Mouse (Mus musculus) neural tube, embryonic 12.5 days (tissue): ENCODE measurements around the gene Zfp639. TPM values are rescaled to one million over a fixed set of nuclear protein-coding genes. Genes with fewer than 3 reads are reported as not detected.

Experiments
- ATAC-seq: fragments of 200-750 bp; cut with Nextera tagmentation; 2 replicates; pipeline ENCODE4 v1.8.0; 2017; ENCODE audit warnings: low read depth, mild to moderate bottlenecking, moderate TSS enrichment, moderate library complexity; ENCODE audit not compliant: low FRiP score
- H3K27ac ChIP-seq: fragments of 300-500 bp; sonication (generic); 2 replicates; pipeline ENCODE4 v1.5.1; 2016
- H3K27me3 ChIP-seq: fragments of 300-500 bp; sonication (generic); replicated peaks from 2 replicates; pipeline ENCODE4 v1.6.1; 2016; ENCODE audit warnings: mild to moderate bottlenecking
- H3K36me3 ChIP-seq: fragments of 300-500 bp; sonication (generic); 2 replicates; pipeline ENCODE4 v1.6.1; 2016; ENCODE audit warnings: mild to moderate bottlenecking
- H3K4me1 ChIP-seq: fragments of 300-500 bp; sonication (generic); 2 replicates; pipeline ENCODE4 v1.6.1; 2016
- H3K4me2 ChIP-seq: fragments of 300-500 bp; sonication (generic); replicated peaks from 2 replicates; pipeline ENCODE4 v1.6.1; 2016; ENCODE audit warnings: mild to moderate bottlenecking
- H3K4me3 ChIP-seq: fragments of 300-500 bp; sonication (generic); 2 replicates; pipeline ENCODE4 v1.5.1; 2016
- H3K9ac ChIP-seq: fragments of 300-500 bp; sonication (generic); 2 replicates; pipeline ENCODE4 v1.6.1; 2016; ENCODE audit warnings: mild to moderate bottlenecking
- H3K9me3 ChIP-seq: fragments of 300-500 bp; sonication (generic); 2 replicates; pipeline ENCODE4 v1.6.1; 2016; ENCODE audit warnings: mild to moderate bottlenecking
- WGBS: fragments of 180-500 bp; shearing (Covaris S2); methylation state at CpG from one replicate; pipeline ENCODE4 v1.1.7; 2016; 5-methylcytosine and 5-hydroxymethylcytosine counted together
- polyA plus RNA-seq: library from polyadenylated mRNA; unstranded; fragments of >200 nt; fragmentation: Nextera tagmentation; extraction: Ambion mirVana; gene quantifications from 2 replicates; pipeline ENCODE4 v1.2.1, GENCODE M21; 2016

The Zfp639 gene
- polyA plus RNA-seq, 1 experiment from 2014 or later = 49.7 TPM

DNA sequence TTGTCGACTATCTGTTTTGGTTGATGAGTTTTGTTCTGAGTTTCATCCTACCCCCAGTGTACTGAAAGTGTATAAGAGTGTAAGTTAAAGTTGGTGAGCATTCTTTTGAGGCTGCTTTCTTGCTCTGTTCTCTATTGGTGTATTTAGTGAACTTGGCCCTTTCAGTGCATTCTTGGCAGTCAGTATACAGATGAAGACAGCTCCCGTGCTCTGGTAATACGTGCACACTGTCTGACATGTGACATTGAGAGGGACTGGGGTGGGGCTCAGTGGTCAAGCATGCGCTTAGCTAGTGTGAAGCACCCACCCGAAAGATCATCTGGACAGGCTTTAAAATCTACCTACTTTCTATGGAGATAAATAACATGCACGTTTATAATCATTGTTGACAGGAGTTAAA is 53.3 kb downstream of the Zfp639 start:
- peaks cover 36% of the 10 kb centered on the region for H3K36me3 ChIP-seq
- no peaks in the 10 kb centered on the region for H3K4me1 ChIP-seq

More for the DNA sequence above, 53.3 kb downstream of the Zfp639 start:
- Histone ChIP-seq H3K9ac (no peak overlapping the region), H3K27ac (no peak overlapping the region), H3K4me3 (no peak overlapping the region), H3K27me3 (no peaks in the 10 kb centered on the region), H3K9me3 (no peaks in the 10 kb centered on the region), H3K4me2 (no peak overlapping the region)
- ATAC-seq = no peak
- WGBS = 94% methylated on average over 6 of the region's 6 CpGs

Other genes with a start within 250 kb of the Zfp639 start
- 8.2 and 8.7 TPM in 2 replicates for gene Zmat3, start 144.2 kb upstream of the Zfp639 start, polyA plus RNA-seq
- gene Pik3ca, start 112.6 kb upstream of the Zfp639 start, polyA plus RNA-seq = 15.7 and 18.9 TPM in 2 replicates
- 0.11 TPM in 1 of 2 replicates, not detected in the other for gene Kcnmb3, start 18.0 kb upstream of the Zfp639 start, polyA plus RNA-seq
- gene Mfn1, start 19.2 kb downstream of the Zfp639 start, polyA plus RNA-seq = 43.0 and 49.7 TPM in 2 replicates
- 54.5 and 62.7 TPM in 2 replicates for gene Gnb4, start 106.3 kb downstream of the Zfp639 start, polyA plus RNA-seq
- gene Actl6a, start 196.0 kb downstream of the Zfp639 start, polyA plus RNA-seq = 173 TPM in 2 replicates
- gene Ndufb5, start 226.7 kb downstream of the Zfp639 start, polyA plus RNA-seq = 293 and 322 TPM in 2 replicates
- gene Mrpl47, start 227.3 kb downstream of the Zfp639 start, polyA plus RNA-seq = 32.6 and 36.8 TPM in 2 replicates